Mouse (Mus musculus) myocyte (in vitro differentiated cells): ENCODE data around the gene Mboat2. TPM values are rescaled to one million over a fixed set of nuclear protein-coding genes. Genes with fewer than 3 reads are reported as not detected.

Experiments
- H3K27me3 ChIP-seq: one replicate; pipeline ENCODE4 v1.6.1; 2011; ENCODE audit not compliant: control insufficient read depth, insufficient read depth, insufficient read length
- H3K36me3 ChIP-seq: one replicate; pipeline ENCODE4 v1.6.1; 2011; ENCODE audit not compliant: control insufficient read depth, insufficient read depth
- H3K4me2 ChIP-seq: one replicate; pipeline ENCODE4 v1.6.1; 2011; ENCODE audit warnings: low read depth, control low read depth
- H3K4me3 ChIP-seq: one replicate; pipeline ENCODE4 v1.5.1; 2011; ENCODE audit warnings: mild to moderate bottlenecking, control low read depth, moderate library complexity
- H3K79me2 ChIP-seq: one replicate; pipeline ENCODE4 v1.6.1; 2011; ENCODE audit not compliant: control insufficient read depth, insufficient read depth
- H3ac ChIP-seq: one replicate; pipeline ENCODE4 v1.6.1; 2011; ENCODE audit not compliant: control insufficient read depth, insufficient read length
- CEBPB ChIP-seq: IDR thresholded peaks from 2 replicates; pipeline ENCODE4 v1.6.1; 2011; ENCODE audit warnings: mild to moderate bottlenecking, moderate library complexity; ENCODE audit not compliant: poor library complexity, insufficient read depth, severe bottlenecking
- E2F4 ChIP-seq: IDR thresholded peaks from one replicate; pipeline ENCODE4 v1.6.1; 2011; ENCODE audit warnings: mild to moderate bottlenecking, control low read depth, moderate library complexity; ENCODE audit not compliant: insufficient read depth
- MAX ChIP-seq: IDR thresholded peaks from one replicate; pipeline ENCODE4 v1.6.1; 2011; ENCODE audit warnings: low read depth, mild to moderate bottlenecking, control low read depth
- MYOD1 ChIP-seq, 3 experiments: IDR thresholded peaks; one replicate each; pipeline ENCODE4 v1.6.1; 2011; ENCODE audit warnings: control low read depth in 2 of 3, low read depth in 2 of 3, mild to moderate bottlenecking in 2 of 3, moderate library complexity in 1 of 3; ENCODE audit not compliant: insufficient read length in 2 of 3, control insufficient read depth in 1 of 3
- MYOG ChIP-seq, 3 experiments: IDR thresholded peaks; one replicate each; pipeline ENCODE4 v1.6.1; 2011; ENCODE audit warnings: control low read depth in 2 of 3, low read depth in 2 of 3, mild to moderate bottlenecking in 2 of 3; ENCODE audit not compliant: insufficient read length in 2 of 3, control insufficient read depth in 1 of 3, insufficient read depth in 1 of 3
- POLR2A ChIP-seq: IDR thresholded peaks from one replicate; pipeline ENCODE4 v1.6.1; 2011; ENCODE audit warnings: low read depth, mild to moderate bottlenecking, control low read depth, moderate library complexity; ENCODE audit not compliant: insufficient read length
- POLR2AphosphoS2 ChIP-seq: IDR thresholded peaks from one replicate; pipeline ENCODE4 v1.6.1; 2011; ENCODE audit warnings: low read depth, control low read depth; ENCODE audit not compliant: insufficient read length
- REST ChIP-seq: IDR thresholded peaks from one replicate; pipeline ENCODE4 v1.6.1; 2011; ENCODE audit warnings: mild to moderate bottlenecking, control low read depth, moderate library complexity; ENCODE audit not compliant: insufficient read depth, insufficient read length
- SRF ChIP-seq: IDR thresholded peaks from one replicate; pipeline ENCODE4 v1.6.1; 2011; ENCODE audit warnings: low read depth; ENCODE audit not compliant: control insufficient read depth, insufficient read length
- TCF12 ChIP-seq: IDR thresholded peaks from one replicate; pipeline ENCODE4 v1.6.1; 2011; ENCODE audit warnings: mild to moderate bottlenecking, control low read depth; ENCODE audit not compliant: poor library complexity, insufficient read depth, severe bottlenecking
- TCF3 ChIP-seq: IDR thresholded peaks from one replicate; pipeline ENCODE4 v1.6.1; 2011; ENCODE audit warnings: low read depth, control low read depth; ENCODE audit not compliant: insufficient read length
- USF1 ChIP-seq: IDR thresholded peaks from one replicate; pipeline ENCODE4 v1.6.1; 2011; ENCODE audit warnings: low read depth, mild to moderate bottlenecking, control low read depth, moderate library complexity
- polyA plus RNA-seq: library from polyadenylated mRNA; unstranded; fragments of >200 nt; fragmentation: generic; extraction: Trizol; gene quantifications from one replicate; pipeline ENCODE4 v1.2.1, GENCODE M21; 2012; ENCODE audit warnings: missing spikeins

Mboat2 gene
- polyA plus RNA-seq, 1 experiment: 16.9 TPM

DNA sequence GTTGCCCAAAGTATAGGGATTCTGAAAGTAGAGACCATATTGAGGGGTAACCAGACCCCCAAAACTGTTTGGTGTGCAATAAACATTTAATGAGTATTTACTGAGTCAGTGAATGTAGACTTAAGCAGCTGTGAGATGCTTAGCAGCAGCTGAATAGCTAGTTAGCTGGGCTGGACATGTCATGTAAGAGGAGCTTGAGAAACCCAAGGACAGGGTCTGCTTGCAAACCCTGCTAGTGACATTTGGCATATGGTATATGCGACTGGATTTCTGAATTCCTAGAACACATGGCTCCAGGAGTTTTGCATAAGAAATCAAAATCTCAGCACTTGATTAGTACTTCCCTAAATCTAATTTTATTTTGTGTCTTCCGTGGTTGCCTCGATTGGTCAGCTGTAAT lies 52.6 kb downstream of the Mboat2 start:
- H3K79me2 ChIP-seq: no peaks in the 10 kb centered on the region
- H3K4me3 ChIP-seq: no peak overlapping the region
- no peaks in the 10 kb centered on the region for H3K36me3 ChIP-seq
- no peak overlapping the region for H3K4me2 ChIP-seq
- no peak for TF ChIP-seq MAX
- TF ChIP-seq CEBPB: no peak
- no peak for TF ChIP-seq TCF12
- TF ChIP-seq E2F4: no peak
- TF ChIP-seq REST: no peak
- no peak for TF ChIP-seq POLR2A
- no peak for TF ChIP-seq SRF
- no peak for TF ChIP-seq MYOG (IDR thresholded peaks at IDR 0.05; ENCODE audit: control insufficient read depth in 1 of 3, insufficient read depth in 1 of 3, insufficient read length in 2 of 3, low read depth in 2 of 3)
- TF ChIP-seq USF1: no peak
- TF ChIP-seq TCF3: no peak
- TF ChIP-seq POLR2AphosphoS2: no peak
- no peak for TF ChIP-seq MYOD1 (IDR thresholded peaks at IDR 0.05; ENCODE audit: control insufficient read depth in 1 of 3, insufficient read length in 2 of 3, low read depth in 2 of 3)
- H3K27me3 ChIP-seq: no peaks in the 10 kb centered on the region
- H3ac ChIP-seq: no peak overlapping the region

DNA sequence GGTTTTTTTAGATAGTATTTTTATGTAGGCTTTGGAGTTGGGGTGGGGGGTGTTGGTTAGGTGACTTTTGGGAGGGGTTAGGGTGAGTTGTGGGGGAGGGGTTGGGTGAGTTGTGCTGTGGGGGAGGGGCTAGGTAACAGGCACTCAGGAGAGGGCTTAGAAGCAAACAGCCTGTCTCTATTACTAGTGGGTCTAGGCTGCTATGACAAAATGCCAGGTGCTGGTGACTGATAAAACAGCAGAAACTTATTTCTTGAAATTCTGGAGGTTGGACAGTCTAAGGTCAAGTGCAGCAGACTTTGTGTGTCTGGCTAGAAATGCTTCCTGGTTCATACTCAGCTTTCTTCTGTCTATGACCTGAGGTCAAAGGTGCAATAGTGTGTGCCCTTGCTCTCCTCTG lies 56.1 kb downstream of the Mboat2 start:
- TF ChIP-seq TCF3: no peak
- no peak for TF ChIP-seq TCF12
- TF ChIP-seq CEBPB: no peak
- no peak for TF ChIP-seq MAX
- no peak for TF ChIP-seq E2F4
- TF ChIP-seq SRF: no peak
- TF ChIP-seq POLR2AphosphoS2: no peak
- no peak for TF ChIP-seq POLR2A
- no peak for TF ChIP-seq USF1
- no peak for TF ChIP-seq MYOG (IDR thresholded peaks at IDR 0.05; ENCODE audit: control insufficient read depth in 1 of 3, insufficient read depth in 1 of 3, insufficient read length in 2 of 3, low read depth in 2 of 3)
- no peak for TF ChIP-seq REST
- TF ChIP-seq MYOD1 (IDR thresholded peaks at IDR 0.05; ENCODE audit: control insufficient read depth in 1 of 3, insufficient read length in 2 of 3, low read depth in 2 of 3): no peak
- Histone ChIP-seq H3ac (no peak overlapping the region), H3K4me2 (no peak overlapping the region), H3K27me3 (no peaks in the 10 kb centered on the region), H3K4me3 (no peak overlapping the region), H3K79me2 (no peaks in the 10 kb centered on the region), H3K36me3 (no peaks in the 10 kb centered on the region)

DNA sequence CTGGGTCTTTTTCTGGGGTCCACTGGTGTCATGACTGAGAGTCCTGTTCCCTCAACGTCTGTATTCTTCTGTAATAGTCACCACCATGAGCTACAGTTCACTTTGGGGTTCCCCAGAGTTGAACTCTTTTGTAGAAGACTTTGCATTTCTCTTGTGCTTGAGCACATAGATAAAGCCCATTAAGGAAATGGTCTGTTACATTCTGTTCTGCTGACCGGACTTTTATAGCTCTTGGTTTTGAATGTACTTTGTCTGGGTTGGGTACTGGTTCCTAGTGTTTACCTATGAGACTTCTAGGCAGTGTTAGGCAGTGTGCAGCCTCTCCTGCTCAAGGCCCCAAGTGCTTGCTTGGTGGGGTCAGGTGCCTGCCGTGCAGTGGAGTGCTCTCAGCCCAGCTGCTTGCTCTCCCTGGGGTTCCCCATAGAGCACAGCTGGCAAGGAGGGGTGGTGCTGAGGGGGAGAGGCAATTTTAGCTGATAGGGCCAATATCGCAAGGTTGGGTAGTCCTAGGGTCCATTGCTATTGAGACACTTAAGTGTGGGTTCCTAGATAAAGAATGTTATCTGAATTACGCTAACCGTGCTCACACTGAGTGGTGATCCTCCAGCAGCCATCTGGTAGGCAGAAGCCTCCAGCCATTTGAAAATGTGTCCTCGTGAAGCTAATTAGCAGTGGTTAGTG lies 58.8 kb downstream of the Mboat2 start:
- no peak overlapping the region for H3K4me2 ChIP-seq
- no peaks in the 10 kb centered on the region for H3K27me3 ChIP-seq
- no peak overlapping the region for H3K4me3 ChIP-seq
- TF ChIP-seq MYOD1 (IDR thresholded peaks at IDR 0.05; ENCODE audit: control insufficient read depth in 1 of 3, insufficient read length in 2 of 3, low read depth in 2 of 3) (no peak), TCF3 (no peak), POLR2A (no peak), REST (no peak), MYOG (IDR thresholded peaks at IDR 0.05; ENCODE audit: control insufficient read depth in 1 of 3, insufficient read depth in 1 of 3, insufficient read length in 2 of 3, low read depth in 2 of 3) (no peak), TCF12 (no peak), SRF (no peak), MAX (no peak), USF1 (no peak), POLR2AphosphoS2 (no peak), E2F4 (no peak), CEBPB (no peak)
- H3K79me2 ChIP-seq: no peaks in the 10 kb centered on the region
- no peak overlapping the region for H3ac ChIP-seq
- no peaks in the 10 kb centered on the region for H3K36me3 ChIP-seq

DNA sequence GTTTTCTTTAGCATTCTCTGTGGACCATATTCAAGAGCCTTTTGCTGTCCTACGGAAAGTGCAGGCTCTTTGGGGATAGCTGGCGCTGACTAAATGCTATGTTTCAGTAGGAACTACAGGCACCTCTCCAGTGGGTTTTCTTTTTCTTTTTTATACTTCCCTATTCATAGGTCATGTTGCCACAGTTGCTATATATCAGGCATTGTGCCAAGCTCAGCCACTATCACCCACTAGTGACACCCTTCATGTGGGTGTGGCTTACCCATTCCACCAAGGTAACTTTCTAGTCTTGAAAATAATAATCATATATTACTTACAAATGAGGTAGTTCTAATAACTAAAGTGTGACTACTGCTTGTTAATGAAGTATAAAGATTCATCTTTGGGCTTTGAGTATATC lies 59.5 kb downstream of the Mboat2 start:
- H3K4me3 ChIP-seq: no peak overlapping the region
- H3K27me3 ChIP-seq: no peaks in the 10 kb centered on the region
- no peak overlapping the region for H3ac ChIP-seq
- no peaks in the 10 kb centered on the region for H3K79me2 ChIP-seq
- H3K36me3 ChIP-seq: no peaks in the 10 kb centered on the region
- no peak for TF ChIP-seq MYOG (IDR thresholded peaks at IDR 0.05; ENCODE audit: control insufficient read depth in 1 of 3, insufficient read depth in 1 of 3, insufficient read length in 2 of 3, low read depth in 2 of 3)
- TF ChIP-seq SRF: no peak
- no peak for TF ChIP-seq TCF12
- no peak for TF ChIP-seq USF1
- TF ChIP-seq POLR2AphosphoS2: no peak
- TF ChIP-seq REST: no peak
- TF ChIP-seq CEBPB: no peak
- TF ChIP-seq MAX: no peak
- TF ChIP-seq TCF3: no peak
- no peak for TF ChIP-seq POLR2A
- no peak for TF ChIP-seq MYOD1 (IDR thresholded peaks at IDR 0.05; ENCODE audit: control insufficient read depth in 1 of 3, insufficient read length in 2 of 3, low read depth in 2 of 3)
- no peak for TF ChIP-seq E2F4
- no peak overlapping the region for H3K4me2 ChIP-seq
